Mouse (Mus musculus): Measurements from ENCODE around the gene Magi1.

Gene Magi1

GRCm38 (mm10) chr6:94283318-94284061 is at the start of gene Magi1:
TSS of gene Magi1 (minus strand) at chr6:94283917.
- DNase-seq, result peak; percentile 94 to 96

- no peak for DNase-seq
These were observed 43.4 kb upstream of the Magi1 start for GRCm38 (mm10) chr6:94327143-94327542.

DNA sequence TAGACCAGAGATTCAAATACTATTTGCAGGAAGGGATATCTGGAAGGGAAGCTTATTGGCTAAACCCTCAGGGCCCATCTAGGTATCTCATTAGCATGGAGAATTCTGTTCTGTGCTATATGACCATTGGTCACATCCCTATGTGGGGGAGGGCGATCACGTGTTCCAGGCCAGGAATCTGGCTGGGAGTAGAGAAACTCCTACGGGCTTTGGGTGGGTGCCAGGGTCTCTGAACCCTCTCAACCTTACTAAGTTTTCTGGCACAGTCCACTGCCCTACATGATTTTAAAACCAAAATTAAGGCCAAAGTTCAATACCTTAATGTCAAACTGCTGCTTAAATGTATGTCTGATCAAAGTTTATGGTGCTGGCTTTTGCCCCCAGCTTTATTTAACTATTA is 33.2 kb upstream of the Magi1 start:
- DNase-seq, result no peak

DNA sequence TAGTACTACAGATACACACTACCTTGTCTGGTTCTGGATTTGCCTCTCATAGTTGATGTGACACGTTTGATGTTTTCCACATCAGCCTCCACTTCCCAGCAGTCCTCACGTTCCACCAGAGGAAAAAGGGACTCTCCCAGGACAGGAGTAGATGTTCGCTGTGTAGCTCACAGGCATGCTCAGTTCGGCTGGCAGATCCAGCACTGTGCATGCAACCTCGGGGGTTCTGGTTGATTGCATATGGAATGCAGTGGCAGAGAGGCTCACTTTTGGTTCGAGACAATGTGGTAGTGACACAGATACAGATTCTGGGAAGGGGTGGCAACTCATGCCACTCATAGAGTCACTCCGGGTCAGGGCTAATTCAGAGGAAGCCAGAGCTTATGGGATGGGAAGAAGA is 28.6 kb upstream of the Magi1 start:
- no peak for DNase-seq

DNA sequence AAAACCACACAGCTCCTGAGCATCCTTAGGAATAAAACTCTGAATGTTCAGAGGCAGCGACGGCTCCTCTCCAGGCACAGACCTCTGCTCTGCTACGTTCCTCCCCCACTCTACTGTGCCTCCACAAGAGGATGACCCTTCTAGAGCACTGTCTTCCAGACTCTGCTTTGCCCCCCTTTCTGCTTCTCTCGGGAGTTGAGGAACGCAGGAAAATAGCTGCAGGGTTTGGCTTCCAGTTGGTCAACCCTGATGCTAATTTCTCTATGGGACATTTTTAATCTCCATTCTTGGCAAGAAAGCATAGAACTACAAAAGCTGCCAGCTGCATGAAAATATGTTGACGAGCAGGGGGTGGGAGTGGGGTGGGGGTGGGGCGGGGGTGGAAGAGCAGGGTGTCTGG is 24.8 kb upstream of the Magi1 start:
- peak; percentile 32 to 40 for DNase-seq

- DNase-seq, result peak in 1 of 2 experiments; percentile 14
These were observed 19.8 kb upstream of the Magi1 start for GRCm38 (mm10) chr6:94303512-94303911.

DNA sequence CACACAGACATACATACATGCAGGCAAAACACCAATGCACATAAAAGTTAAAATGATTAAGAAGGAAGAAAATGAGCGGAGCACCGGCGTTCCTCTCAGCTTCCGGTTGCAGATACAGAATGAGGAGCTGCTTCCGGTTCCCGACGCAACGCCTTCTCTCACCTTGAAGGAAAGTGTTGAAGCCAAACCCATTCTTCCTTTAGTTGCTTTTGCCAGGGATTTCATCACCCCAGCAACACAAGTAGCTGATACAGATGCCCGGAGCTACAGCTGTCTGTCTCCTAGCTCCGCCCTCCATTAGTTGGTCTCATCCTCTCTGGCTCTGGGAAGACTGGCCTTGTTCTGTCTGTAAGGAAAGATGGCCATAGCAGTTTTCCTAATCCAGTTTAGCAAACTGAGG is 18.1 kb upstream of the Magi1 start:
- no peak for DNase-seq

DNA sequence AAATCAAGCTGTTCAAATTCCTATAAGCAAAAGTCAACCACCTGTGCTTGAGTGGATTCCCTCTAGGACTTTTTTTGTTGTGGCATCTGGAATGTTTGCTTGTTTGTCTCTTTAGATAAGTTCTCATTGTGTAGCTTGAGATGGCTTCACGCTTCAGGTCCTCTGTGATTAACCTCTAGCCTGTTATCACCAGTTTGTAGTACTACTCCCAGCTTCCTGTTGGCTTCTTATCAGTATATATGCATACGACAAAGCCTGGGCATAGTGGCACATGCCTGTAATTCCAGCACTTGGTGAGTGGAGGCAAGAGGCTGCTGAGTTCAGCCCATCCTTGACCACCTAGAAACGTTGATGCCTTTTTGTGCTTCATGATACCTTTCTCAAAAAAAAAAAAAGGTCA is 16.8 kb upstream of the Magi1 start:
- no peak for DNase-seq

DNA sequence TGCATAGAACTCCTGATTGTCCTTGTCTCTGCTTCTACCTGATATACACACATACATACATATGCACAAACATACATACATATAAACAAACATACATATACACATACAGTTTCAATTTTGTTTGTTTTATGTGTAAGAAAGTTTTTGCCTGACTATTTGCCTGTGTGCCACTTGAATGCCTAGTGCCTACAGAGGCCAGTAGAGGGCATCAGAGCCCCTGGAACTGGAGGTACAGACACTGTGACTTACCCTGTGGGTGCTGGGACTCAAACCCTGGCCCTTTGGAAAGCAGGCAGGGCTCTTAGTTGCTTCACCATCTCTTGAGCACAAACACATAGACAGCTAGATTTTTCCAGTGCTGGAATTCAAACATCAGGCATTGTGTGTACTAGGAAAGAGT is 3.7 kb upstream of the Magi1 start:
- DNase-seq, result no peak

- DNase-seq, result no peak
These were observed 2.8 kb upstream of the Magi1 start for GRCm38 (mm10) chr6:94286555-94286954.

- peak; percentile 27 to 31 for DNase-seq
These were observed 540 bp upstream of the Magi1 start for GRCm38 (mm10) chr6:94284089-94284825.

DNA sequence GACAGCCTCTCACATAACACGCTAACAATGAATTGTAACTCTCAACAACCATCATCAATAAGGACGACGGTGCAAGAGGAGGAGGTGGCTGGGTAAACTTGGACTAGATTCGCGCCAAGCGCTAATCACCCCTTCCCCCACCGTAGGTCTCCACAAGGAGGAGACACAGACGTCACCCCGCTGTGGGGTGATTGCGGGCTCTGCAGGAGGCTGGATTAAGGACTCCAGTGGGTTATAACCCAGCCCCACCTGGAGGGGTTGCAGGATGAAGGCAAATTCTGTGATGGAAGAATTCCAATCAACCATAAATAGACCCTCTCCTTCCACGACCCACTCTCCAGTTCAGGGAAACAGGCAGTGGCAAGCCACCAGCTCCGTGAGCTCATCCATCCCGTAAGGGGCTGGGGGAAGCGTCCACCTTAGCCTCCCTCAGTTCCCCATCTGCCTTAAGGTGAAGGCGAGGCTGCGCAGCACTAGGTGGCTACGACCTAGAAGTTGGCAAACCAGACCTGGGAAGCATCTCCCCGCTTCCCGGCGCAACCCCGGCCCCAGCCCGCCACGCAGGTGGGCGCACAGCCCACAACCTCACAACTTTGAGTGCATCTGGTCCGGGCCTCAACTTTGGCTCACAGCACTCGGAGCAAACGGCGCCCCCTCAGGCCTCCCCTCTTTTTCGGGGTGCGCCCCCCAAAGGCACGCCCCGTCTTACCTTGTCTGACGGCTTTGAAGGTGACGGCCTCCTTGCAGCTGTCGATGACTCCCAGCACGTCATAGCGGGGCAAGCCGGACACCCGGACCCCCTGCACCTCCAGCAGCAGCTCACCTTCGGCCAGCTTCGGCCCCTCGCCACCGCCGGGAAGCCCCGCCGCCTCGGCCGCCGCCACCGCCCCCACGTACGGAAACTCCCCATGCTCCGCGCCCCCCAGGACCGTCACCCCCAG is 1.1 kb downstream of the Magi1 start:
- peak; percentile 37 to 45 for DNase-seq

GRCm38 (mm10) chr6:94281606-94282280 is 2.0 kb downstream of the Magi1 start:
- peak; percentile 16 to 24 for DNase-seq

DNA sequence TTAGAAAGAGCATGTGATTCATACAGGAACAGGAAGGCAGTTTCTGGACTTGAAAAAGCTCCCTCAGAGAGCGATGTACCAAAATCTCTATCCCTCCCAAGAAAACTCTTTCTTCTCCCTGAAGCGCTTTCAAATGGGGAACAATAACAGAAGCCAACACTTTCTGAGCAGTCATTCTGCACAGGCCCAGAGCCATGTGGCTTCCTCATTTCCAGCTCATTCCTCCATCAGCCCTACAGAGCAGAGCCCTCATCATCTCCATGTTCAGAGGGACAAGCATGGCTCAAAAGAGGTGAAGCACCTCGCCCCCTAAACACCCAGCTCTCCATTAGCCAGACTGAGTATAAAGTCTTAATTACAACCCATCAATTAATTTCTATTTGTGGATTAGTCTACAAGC is 9.8 kb downstream of the Magi1 start:
- DNase-seq, result no peak

- no peak for DNase-seq
These were observed 13.7 kb downstream of the Magi1 start for GRCm38 (mm10) chr6:94270001-94270400.

GRCm38 (mm10) chr6:94269174-94269573 is 14.5 kb downstream of the Magi1 start:
- DNase-seq, result no peak

- DNase-seq, result no peak
These were observed 18.3 kb downstream of the Magi1 start for GRCm38 (mm10) chr6:94265244-94265935.

- DNase-seq, result no peak
These were observed 19.4 kb downstream of the Magi1 start for GRCm38 (mm10) chr6:94264183-94264941.

DNA sequence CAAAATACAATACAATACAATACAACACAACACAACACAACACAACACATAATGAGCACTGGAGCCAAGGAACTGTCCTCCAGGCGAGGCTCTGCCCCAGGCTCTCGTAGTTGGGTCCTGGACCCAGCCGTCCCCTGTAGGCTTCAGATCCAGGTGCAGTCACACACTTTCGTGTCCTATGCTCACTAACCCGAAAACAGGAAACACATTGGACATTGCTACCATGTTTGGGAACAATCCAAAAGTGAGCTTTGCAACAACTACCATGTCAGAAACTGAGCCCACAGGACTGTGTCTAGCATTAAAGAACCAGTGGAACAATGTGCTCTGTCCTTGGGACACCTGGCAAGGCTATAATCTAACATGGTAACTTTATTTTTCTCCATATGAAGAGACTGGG is 22.9 kb downstream of the Magi1 start:
- no peak for DNase-seq

- no peak for DNase-seq
These were observed 23.7 kb downstream of the Magi1 start for GRCm38 (mm10) chr6:94259981-94260380.

DNA sequence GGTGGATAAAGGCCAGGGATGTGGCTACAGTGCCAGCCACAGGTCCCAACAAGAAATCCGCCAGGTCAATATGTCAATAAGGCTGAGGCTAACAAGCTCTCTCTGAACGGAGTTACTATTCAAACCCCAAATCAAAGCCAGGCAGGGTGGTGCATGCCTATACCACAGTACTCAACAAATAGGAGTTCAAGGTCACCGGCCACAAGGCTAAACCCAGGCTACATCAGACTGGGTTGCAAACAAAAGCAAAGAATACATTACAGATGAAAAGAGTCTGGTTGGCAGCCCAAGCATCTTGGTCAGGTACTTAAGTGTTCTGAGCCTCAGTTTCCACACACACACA is 25.9 kb downstream of the Magi1 start:
- no peak for DNase-seq
